Mouse (Mus musculus): ENCODE data around the gene Commd3. TPM values are rescaled to one million over a fixed set of nuclear protein-coding genes. Genes with fewer than 3 reads are reported as not detected.
A peak's percentile ranks its signal among the peaks of the same experiment; 100 is the strongest.

Gene Commd3
- polyA plus RNA-seq (2015; fragmentation: Nextera tagmentation; extraction: Ambion mirVana): 221 and 227 TPM in 2 replicates

DNA sequence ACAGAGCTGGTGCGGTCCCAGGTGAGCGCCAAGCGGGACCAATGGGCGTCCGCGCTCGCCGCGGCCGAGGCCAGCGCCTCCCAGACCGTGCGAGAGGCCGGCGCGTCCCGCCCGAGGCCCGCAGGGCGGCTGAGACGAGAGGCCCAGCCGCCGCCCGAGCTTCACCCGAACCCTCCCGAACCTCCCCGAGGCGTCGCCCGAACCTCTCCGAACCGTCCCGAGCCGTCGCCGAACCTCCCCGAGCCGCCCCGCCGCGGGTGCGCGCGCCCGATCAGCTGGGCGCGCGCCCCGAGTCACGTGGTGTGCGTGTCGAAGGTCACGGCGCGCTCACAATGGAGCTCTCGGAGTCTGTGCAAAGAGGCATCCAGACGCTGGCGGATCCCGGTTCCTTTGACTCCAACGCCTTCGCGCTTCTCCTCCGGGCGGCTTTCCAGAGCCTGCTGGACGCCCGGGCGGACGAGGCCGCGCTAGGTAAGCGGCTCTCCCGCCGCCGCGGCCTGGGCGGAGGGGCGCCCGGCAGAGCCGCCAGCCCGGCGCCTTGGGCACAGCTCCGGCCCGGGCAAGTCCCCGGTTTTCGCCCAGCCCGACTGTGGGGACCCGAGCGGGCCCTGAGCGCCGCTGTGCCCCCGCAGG lies at the start of gene Commd3:
Gene Commd3 (plus strand): TSS at position 252 of the 633 bp plus-strand sequence.
- Histone ChIP-seq H3K9me3 (no peaks in the 10 kb centered on the region), H3K4me3 (peak within 1 kb of the TSS; percentile 89), H3K36me3 (no peaks in the 10 kb centered on the region), H3K4me1 (peaks cover 8% of the 10 kb centered on the region; the same call in 1 of the 2 replicates), H3K27ac (peak within 1 kb of the TSS; percentile 96), H3K27me3 (no peaks in the 10 kb centered on the region), H3K9ac (peak within 1 kb of the TSS; percentile 96), H3K4me2 (peak within 1 kb of the TSS; percentile 66)
- peak; percentile 88 for ATAC-seq (ENCODE audit: insufficient number of reproducible peaks, low FRiP score, low TSS enrichment, low read depth)
- WGBS: under 1% methylated on average over 89 of the region's 91 CpGs

DNA sequence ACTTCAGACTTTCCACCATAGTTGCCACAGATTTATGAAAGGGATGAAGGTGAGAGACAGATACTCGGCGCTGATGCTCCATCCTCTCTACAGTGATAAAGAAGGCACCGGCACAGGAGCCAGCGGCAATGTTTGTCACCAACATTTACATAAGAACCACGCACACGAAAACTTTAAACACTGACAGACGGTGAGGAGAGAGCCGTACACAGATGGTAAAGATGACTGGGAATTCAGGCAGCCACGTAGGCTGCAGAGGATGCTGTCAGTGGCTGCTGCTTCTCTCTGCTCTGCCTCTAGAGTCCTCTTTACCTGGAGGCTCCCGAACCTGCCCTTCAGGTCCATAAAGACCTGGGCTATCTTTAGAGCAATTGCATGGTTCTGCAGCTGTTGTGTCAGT lies 49.0 kb upstream of the Commd3 start:
- no peaks in the 10 kb centered on the region for H3K36me3 ChIP-seq
- no peak overlapping the region for H3K4me2 ChIP-seq
- H3K9me3 ChIP-seq: no peaks in the 10 kb centered on the region
- 71% methylated on average over 10 of the region's 10 CpGs for WGBS
- no peak overlapping the region for H3K9ac ChIP-seq
- no peak for ATAC-seq (ENCODE audit: insufficient number of reproducible peaks, low FRiP score, low TSS enrichment, low read depth)
- H3K4me3 ChIP-seq: no peak overlapping the region
- H3K27me3 ChIP-seq: no peaks in the 10 kb centered on the region
- no peak overlapping the region for H3K27ac ChIP-seq
- no peaks in the 10 kb centered on the region for H3K4me1 ChIP-seq

DNA sequence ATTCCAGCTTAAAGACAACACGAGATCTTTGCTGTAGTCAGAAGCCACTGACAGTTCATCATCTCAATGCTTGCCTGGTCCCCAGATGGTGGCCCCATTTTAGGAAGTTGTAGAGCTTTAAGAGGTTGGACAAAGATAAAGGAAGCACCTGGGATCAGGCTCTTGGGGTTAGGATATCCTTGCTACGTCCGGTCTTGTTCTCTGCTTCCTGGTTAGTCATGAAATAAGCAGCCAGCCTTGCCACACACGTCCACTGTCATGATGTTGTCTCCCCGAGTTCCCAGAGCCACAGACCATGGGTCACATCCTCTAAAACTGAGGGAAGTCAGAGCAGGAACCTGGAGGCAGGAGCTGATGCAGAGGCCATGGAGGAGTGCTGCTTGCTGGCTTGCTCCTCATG lies 41.6 kb upstream of the Commd3 start:
- Histone ChIP-seq H3K9ac (no peak overlapping the region), H3K27ac (no peak overlapping the region), H3K4me2 (no peak overlapping the region), H3K36me3 (no peaks in the 10 kb centered on the region), H3K4me1 (no peaks in the 10 kb centered on the region), H3K4me3 (no peak overlapping the region), H3K9me3 (no peaks in the 10 kb centered on the region), H3K27me3 (no peaks in the 10 kb centered on the region)
- WGBS: 74% methylated on average over 5 of the region's 5 CpGs
- no peak for ATAC-seq (ENCODE audit: insufficient number of reproducible peaks, low FRiP score, low TSS enrichment, low read depth)

DNA sequence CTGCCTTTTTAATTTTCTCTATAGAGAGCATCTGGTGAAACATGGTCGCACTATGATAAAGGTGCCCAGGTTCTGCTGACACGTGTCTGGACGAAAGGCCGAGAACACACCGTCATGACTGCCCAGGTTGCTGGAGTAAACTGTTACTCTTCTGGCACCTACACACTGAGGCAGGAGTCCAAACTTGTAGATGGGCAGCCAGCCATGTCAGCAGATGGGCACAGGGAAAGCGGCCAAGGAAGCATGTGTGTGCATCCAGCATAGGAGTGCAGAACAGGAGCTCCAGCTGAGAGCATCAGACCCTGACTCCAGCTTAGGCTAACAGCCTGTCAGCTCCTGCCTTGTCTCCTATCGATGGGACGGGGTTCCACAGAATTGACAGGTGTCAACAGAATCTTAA lies 37.1 kb upstream of the Commd3 start:
- Histone ChIP-seq H3K9me3 (no peaks in the 10 kb centered on the region), H3K27me3 (no peaks in the 10 kb centered on the region), H3K9ac (no peak overlapping the region), H3K4me3 (no peak overlapping the region), H3K4me1 (no peaks in the 10 kb centered on the region), H3K4me2 (no peak overlapping the region), H3K27ac (no peak overlapping the region), H3K36me3 (no peaks in the 10 kb centered on the region)
- WGBS: 70% methylated on average over 8 of the region's 8 CpGs
- no peak for ATAC-seq (ENCODE audit: insufficient number of reproducible peaks, low FRiP score, low TSS enrichment, low read depth)

DNA sequence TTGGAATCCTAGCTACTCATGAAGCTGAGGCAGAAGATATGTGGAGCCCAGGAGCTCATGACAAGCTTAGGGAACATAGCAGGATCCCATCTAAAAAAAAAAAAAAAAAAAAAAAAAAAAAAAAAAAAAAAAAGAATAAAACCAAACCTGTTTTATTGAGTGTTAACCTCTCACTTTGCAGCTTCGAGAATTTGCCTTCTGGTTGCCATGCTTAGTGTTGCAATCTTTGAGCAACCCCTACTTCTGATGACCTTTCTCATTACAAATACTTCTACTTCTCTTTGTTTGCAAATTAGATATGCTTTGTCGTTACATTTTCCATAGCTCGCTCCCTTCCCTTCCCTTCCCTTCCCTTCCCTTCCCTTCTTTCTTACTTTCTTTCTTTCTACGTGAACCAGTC lies 23.6 kb upstream of the Commd3 start:
- H3K9me3 ChIP-seq: no peaks in the 10 kb centered on the region
- no peak overlapping the region for H3K9ac ChIP-seq
- no peak overlapping the region for H3K27ac ChIP-seq
- H3K4me3 ChIP-seq: no peak overlapping the region
- no peaks in the 10 kb centered on the region for H3K4me1 ChIP-seq
- H3K27me3 ChIP-seq: no peaks in the 10 kb centered on the region
- H3K4me2 ChIP-seq: no peak overlapping the region
- 83% methylated on average over 4 of the region's 4 CpGs for WGBS
- ATAC-seq (ENCODE audit: insufficient number of reproducible peaks, low FRiP score, low TSS enrichment, low read depth): no peak
- H3K36me3 ChIP-seq: no peaks in the 10 kb centered on the region

DNA sequence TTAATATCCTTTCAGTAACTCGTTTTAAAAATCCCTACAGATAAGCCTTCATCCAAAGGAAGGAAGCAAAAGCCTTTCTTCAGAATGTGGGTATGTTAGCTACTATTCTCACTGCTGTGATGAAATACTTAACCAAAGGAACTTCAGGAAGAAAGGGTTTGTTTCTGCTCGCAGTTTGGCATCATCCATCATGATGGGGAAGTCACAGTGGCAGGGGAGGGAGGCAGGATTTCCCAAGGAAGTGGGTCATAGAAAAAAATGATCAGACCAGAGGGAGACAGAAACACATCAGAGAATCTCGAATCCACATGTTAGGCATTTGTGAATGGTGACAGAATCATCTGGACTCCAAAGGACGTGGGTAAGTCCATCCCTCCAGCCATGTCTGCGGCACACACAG lies 17.4 kb upstream of the Commd3 start:
- Histone ChIP-seq H3K27me3 (no peaks in the 10 kb centered on the region), H3K9me3 (no peaks in the 10 kb centered on the region), H3K27ac (no peak overlapping the region), H3K4me2 (no peak overlapping the region), H3K4me1 (no peaks in the 10 kb centered on the region), H3K4me3 (no peak overlapping the region), H3K9ac (no peak overlapping the region), H3K36me3 (no peaks in the 10 kb centered on the region)
- ATAC-seq (ENCODE audit: insufficient number of reproducible peaks, low FRiP score, low TSS enrichment, low read depth): no peak
- WGBS: 55% methylated on average over 5 of the region's 5 CpGs

DNA sequence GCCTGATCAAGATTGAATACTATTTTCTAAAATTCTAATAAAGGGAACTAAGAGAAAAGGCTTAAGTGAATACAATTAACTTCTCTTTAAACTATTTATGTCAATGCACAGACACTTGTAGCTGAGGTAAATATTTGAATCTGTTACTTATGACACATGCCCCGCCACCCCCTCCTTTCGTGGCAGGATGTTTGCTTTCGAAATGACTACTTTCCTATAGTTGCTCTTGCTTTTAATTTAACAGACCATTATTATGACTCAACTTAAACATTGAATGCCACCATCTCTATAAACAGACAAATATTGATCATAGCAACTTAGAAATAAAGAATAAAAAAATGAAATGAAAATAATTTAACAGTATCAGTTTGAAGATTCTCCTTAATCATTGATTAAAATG lies 8.2 kb upstream of the Commd3 start:
- H3K36me3 ChIP-seq: no peaks in the 10 kb centered on the region
- H3K27ac ChIP-seq: no peak overlapping the region
- ATAC-seq (ENCODE audit: insufficient number of reproducible peaks, low FRiP score, low TSS enrichment, low read depth): no peak
- no peak overlapping the region for H3K9ac ChIP-seq
- no peaks in the 10 kb centered on the region for H3K4me1 ChIP-seq
- no peak overlapping the region for H3K4me3 ChIP-seq
- H3K4me2 ChIP-seq: no peak overlapping the region
- no peaks in the 10 kb centered on the region for H3K27me3 ChIP-seq
- H3K9me3 ChIP-seq: no peaks in the 10 kb centered on the region
- WGBS: 84% methylated on average over 3 of the region's 3 CpGs

DNA sequence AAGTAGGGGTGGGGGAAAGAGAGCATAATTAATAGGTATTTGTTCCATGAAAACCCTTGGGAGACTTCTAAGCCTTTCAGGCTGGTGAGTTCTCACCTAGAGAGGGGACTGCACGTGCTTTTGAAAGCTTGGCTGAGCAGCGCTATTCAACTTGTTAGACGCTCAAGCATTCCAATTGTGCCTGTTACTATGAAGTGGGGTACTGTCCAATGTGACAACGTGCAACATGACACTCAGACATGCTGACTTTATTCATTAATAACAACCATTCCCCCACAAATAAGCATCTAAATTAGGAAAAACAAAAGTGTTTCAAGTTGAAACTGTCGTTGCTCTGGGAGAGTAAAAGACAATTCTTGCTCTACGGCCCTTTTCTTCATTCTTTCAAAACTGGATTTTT lies 1.1 kb upstream of the Commd3 start:
- H3K9me3 ChIP-seq: no peaks in the 10 kb centered on the region
- H3K27me3 ChIP-seq: no peaks in the 10 kb centered on the region
- no peak overlapping the region for H3K4me3 ChIP-seq
- no peak for ATAC-seq (ENCODE audit: insufficient number of reproducible peaks, low FRiP score, low TSS enrichment, low read depth)
- H3K9ac ChIP-seq: no peak overlapping the region
- no peak overlapping the region for H3K27ac ChIP-seq
- peaks cover 5% of the 10 kb centered on the region; the same call in 1 of the 2 replicates for H3K4me1 ChIP-seq
- WGBS: 44% methylated on average over 6 of the region's 6 CpGs
- H3K4me2 ChIP-seq: no peak overlapping the region
- H3K36me3 ChIP-seq: no peaks in the 10 kb centered on the region

DNA sequence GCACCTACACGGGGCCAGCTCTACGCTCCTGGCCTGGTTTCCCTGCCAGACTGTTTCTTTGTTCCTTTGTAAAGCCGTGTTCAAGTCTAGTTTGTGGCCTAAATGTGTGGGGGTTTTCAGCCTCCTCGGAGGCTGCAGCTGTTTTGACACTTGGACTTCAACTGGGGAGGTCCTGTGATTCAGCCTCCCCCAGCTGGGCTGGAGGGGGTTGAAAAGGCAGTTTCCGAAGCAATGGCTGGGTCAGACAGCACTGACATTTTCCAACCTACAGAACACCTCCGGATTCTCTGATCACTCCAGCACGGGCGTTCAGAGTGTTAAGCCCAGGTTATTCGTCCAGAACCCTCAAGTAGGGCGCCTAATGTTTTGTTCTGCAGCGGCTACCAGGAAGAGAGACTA lies 581 bp downstream of the Commd3 start:
- Histone ChIP-seq H3K4me1 (peaks cover 8% of the 10 kb centered on the region; the same call in 1 of the 2 replicates), H3K36me3 (no peaks in the 10 kb centered on the region), H3K4me3 (peak overlapping the region; percentile 89), H3K4me2 (peak overlapping the region; percentile 66), H3K9me3 (no peaks in the 10 kb centered on the region), H3K9ac (peak overlapping the region; percentile 96), H3K27me3 (no peaks in the 10 kb centered on the region), H3K27ac (peak overlapping the region; percentile 96)
- ATAC-seq (ENCODE audit: insufficient number of reproducible peaks, low FRiP score, low TSS enrichment, low read depth): no peak
- under 1% methylated on average over 11 of the region's 11 CpGs for WGBS

DNA sequence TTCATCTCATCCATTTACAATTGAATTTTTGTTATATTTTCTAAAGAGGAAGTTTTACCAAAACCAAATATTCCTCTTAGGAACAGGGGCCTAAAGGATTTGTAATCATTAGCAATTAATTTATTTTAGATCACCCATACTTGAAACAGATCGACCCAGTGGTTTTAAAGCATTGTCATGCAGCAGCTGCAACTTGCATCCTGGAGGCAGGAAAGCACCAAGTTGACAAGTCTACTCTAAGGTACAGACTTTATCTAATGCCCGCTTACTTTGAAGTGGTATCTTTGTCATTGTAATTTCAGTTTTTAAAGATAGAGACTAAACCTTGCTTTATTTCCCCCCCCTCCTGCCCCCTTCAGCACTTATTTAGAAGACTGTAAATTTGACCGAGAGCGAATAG lies 1.6 kb downstream of the Commd3 start:
- Histone ChIP-seq H3K4me2 (no peak overlapping the region; the same call in 1 of the 2 replicates), H3K4me1 (peaks cover 15% of the 10 kb centered on the region; the same call in 1 of the 2 replicates), H3K27ac (no peak overlapping the region), H3K9me3 (no peaks in the 10 kb centered on the region), H3K9ac (no peak overlapping the region), H3K4me3 (no peak overlapping the region), H3K27me3 (peaks cover 4% of the 10 kb centered on the region), H3K36me3 (no peaks in the 10 kb centered on the region)
- 55% methylated on average over 4 of the region's 4 CpGs for WGBS
- ATAC-seq (ENCODE audit: insufficient number of reproducible peaks, low FRiP score, low TSS enrichment, low read depth): no peak

DNA sequence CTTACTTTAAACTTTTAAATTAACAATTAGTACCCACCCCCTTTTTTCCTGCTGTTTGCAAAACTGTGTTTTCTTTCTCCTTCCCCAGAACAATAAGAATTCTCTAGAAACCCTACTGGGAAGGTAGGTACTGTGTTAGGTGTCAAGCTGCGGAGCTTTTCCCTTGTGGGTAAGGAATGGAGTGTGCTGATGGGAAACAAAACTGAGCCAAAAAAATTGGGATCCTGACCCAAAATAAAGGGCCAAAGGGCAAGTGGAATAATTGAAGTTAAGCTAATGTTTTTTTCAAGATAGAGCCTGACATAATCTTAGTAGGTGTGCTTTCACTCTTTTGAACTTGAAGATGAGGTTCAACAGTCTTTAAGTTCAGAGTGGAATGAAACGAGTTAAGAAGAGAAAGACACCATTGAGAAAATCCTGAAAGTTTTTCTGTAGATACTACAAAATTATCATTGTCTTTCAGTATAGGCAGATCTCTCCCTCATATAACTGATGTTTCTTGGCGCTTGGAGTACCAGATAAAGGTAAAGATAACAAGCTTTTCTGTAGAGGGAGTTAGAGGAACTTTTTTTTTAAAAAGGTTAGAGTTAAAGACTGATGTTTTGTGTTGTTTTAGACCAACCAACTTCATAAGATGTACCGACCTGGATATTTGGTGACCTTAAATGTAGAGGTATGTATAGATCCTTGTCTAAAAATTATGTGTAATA lies 2.2 kb downstream of the Commd3 start:
- H3K4me3 ChIP-seq: no peak overlapping the region
- no peaks in the 10 kb centered on the region for H3K9me3 ChIP-seq
- H3K27ac ChIP-seq: no peak overlapping the region
- no peaks in the 10 kb centered on the region for H3K36me3 ChIP-seq
- no peak for ATAC-seq (ENCODE audit: insufficient number of reproducible peaks, low FRiP score, low TSS enrichment, low read depth)
- WGBS: 77% methylated on average over 4 of the region's 4 CpGs
- H3K9ac ChIP-seq: no peak overlapping the region
- H3K4me2 ChIP-seq: no peak overlapping the region
- H3K27me3 ChIP-seq: peaks cover 9% of the 10 kb centered on the region
- H3K4me1 ChIP-seq: peaks cover 15% of the 10 kb centered on the region; the same call in 1 of the 2 replicates

DNA sequence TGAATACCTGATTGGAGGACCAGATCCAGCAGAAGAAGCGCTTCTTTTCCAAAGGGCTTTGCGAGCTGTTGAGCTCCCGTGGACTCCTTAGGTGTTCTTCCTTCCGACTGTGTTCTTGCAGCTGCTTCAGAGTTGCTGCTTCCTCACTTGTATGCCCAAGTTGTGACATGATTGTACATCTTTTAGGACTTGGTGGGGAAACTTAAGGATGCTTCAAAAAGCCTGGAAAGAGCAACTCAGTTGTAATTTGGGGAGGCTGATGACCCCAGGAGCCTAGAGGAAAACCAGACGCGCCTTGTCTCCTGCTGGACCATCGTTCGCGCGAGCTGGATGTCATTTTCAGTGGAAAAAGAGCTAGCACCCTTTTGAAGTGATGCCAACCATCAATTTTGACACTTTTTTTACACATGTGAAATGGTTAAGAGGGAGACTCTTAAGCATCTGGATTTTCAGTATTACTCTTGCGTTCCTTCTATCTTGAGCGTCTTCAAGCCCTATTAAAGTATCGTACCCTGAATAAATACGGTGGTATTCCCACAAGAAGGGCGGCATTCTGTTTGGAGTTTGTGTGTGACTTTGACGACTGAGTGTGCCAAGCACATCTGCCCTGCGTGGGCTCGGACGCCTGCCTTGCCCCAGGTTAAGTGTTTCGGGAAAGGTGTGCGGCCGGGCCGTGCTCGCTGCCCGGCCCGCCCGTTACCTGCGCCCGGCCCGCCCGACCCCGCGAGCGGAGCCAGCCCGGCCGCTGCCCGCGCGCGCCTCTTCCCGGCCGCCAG lies 3.7 kb downstream of the Commd3 start:
- H3K4me3 ChIP-seq: peak overlapping the region; percentile 75
- no peak for ATAC-seq (ENCODE audit: insufficient number of reproducible peaks, low FRiP score, low TSS enrichment, low read depth)
- 17% methylated on average over 36 of the region's 42 CpGs for whole genome bisulfite sequencing

More for the DNA sequence above, 3.7 kb downstream of the Commd3 start:
- peaks cover 22% of the 10 kb centered on the region for H3K4me1 ChIP-seq
- no peaks in the 10 kb centered on the region for H3K9me3 ChIP-seq
- H3K36me3 ChIP-seq: no peaks in the 10 kb centered on the region
- H3K27ac ChIP-seq: peak overlapping the region; percentile 94
- H3K4me2 ChIP-seq: peak overlapping the region; percentile 76
- peak overlapping the region; percentile 57 for H3K9ac ChIP-seq
- peaks cover 18% of the 10 kb centered on the region for H3K27me3 ChIP-seq
